Mouse (Mus musculus) adrenal gland, adult 18-20 months (tissue): Measurements from ENCODE around the gene Iffo1. TPM values are rescaled to one million over a fixed set of nuclear protein-coding genes. Genes with fewer than 3 reads are reported as not detected.
"Not testable (repeated sequence)": the region's sequence is repeated elsewhere in the genome, so short reads cannot be mapped to it uniquely, and the experiment has no call there.

ENCODE experiments used
- DNase-seq, 2 experiments: peaks; one replicate each; pipeline ENCODE4 v3.0.0; 2021 to 2022; ENCODE audit warnings: low spot score in 2 of 2
- total RNA-seq, 2 experiments: library from RNA; stranded (reverse); gene quantifications; 1 replicate in 1 of 2; 2 replicates in 1 of 2; pipeline ENCODE4 v1.2.3; 2021

Gene Iffo1
- total RNA-seq, 2 experiments from 2014 or later: 19.4 to 20.4 TPM

DNA sequence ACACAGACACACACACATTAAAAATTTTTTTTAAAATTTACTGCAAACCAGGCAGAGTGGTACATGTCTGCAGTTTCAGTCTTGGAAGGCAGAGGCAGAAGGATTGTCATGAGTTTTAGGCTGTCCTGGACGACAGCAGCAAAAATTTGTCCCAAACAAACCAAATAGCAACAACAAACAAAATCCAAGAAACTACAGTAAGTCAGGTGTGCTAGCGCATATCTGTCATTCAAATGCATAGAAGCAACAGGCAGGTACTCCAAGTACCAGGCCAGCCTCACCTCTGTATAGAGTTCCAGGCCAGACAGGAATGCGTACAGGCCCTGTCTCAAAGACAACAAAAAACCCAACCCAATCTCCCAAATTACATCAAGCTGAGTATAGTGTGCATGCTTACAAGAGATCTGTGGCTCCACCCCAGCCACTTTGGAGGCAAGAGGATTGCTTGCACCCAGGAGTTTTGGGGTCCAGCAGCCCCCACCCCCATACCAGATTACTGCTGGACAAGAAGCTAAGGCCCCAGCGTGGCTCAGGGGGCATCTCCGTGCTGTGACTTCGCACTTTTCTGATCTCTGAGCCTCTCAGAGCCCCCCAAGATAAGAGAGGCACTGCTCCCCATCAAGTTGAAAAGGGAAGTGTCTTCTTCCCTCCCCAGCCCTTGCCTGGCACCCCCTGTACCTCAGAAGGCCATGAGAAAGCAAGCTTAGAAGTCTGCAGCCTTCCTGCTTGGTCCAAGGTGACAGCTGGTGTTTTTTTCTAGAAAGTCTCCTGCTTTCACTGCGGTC lies 14.9 kb downstream of the Iffo1 start:
- no peak for DNase-seq

DNA sequence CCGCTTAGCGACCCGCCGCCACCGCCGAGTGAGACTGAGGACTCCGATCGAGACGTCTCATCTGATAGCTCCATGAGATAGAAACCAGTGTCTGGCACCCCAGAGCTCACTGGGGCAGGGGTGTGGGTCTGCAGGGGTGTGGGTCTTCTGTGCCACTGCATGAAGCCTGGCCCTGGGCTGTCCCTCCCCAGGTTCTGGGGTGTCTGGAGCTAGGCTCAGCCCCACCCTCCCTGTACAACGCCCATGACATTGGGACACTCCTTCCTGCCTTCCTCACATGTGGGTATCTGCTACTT lies 15.5 kb downstream of the Iffo1 start:
- DNase-seq: no peak

DNA sequence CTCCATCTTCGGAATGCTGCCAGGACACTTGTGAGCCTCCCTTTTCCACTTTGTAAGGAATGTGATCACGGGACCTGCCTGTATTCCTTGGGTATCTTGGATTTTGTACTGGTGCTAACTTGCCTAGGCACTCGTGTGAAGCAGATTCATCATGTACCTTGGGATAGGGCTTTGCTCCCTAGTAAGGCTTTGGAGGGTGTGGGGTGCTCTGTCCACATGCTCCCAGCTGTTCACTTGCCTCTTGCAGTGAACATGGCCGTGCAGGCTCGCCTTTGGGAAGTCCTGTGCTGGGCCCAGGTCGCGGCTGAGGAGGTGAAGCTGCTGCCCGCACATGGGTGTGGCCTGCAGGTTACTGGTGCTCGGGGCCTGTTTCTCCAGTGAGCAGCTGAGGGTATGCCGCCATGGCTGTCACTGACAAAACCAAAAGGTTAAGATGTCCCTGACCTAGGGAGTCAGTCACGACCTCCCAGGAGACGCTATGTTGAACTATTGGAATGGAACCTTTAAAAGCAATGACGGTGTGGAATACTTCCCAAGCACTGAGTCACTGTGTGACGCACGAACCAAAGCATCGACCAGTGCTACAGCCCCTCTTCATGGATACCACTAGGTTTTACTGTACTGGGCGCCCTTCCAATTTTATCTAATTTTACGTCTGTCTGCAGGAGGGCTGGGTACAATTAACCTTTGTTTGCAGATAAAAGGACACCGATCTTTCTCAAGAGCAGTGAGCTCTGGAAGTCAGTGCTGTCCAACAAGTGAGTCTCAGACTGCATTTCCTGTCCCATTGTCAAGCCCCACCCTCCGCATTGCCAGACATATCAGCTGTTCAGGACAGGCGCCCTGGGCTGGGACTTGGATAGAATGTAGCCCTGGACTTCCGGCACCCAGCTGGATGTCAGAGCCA lies 16.1 kb downstream of the Iffo1 start:
- DNase-seq: peak in 1 of 2 experiments; percentile 69

DNA sequence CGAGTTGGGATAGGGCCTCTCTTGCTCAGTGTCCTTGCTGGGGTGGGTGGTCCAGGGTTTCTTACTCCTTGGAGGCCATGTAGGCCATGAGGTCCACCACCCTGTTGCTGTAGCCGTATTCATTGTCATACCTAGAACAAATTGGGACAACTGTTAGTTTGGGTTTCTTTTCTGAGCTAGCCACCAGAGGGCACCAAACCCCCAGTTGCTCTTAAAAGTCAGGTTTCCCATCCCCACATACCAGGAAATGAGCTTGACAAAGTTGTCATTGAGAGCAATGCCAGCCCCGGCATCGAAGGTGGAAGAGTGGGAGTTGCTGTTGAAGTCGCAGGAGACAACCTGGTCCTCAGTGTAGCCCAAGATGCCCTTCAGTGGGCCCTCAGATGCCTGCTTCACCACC lies 16.9 kb downstream of the Iffo1 start:
- DNase-seq: peak; percentile 64 to 66

DNA sequence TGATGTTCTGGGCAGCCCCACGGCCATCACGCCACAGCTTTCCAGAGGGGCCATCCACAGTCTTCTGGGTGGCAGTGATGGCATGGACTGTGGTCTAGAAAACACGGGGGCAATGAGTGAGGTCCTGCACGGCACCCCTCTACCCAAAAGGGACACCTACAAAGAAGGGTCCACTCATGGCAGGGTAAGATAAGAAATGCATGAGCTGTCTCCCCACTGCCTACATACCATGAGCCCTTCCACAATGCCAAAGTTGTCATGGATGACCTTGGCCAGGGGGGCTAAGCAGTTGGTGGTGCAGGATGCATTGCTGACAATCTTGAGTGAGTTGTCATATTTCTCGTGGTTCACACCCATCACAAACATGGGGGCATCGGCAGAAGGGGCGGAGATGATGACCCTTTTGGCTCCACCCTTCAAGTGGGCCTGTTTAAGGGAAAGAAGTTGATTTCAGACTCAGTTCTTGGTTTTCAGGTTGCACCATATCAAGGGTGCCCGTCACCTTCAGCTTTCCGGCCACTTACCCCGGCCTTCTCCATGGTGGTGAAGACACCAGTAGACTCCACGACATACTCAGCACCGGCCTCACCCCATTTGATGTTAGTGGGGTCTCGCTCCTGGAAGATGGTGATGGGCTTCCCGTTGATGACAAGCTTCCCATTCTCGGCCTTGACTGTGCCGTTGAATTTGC lies 17.7 kb downstream of the Iffo1 start:
- not testable (repeated sequence) for DNase-seq

- peak in 1 of 2 experiments; percentile 41 for DNase-seq
These were observed 19.0 kb downstream of the Iffo1 start for GRCm38 (mm10) chr6:125163801-125164657.

GRCm38 (mm10) chr6:125164672-125165327 lies 19.8 kb downstream of the Iffo1 start:
- peak; percentile 56 to 57 for DNase-seq

- peak; percentile 94 to 96 for DNase-seq
These were observed 20.4 kb downstream of the Iffo1 start for GRCm38 (mm10) chr6:125165328-125165891.

DNA sequence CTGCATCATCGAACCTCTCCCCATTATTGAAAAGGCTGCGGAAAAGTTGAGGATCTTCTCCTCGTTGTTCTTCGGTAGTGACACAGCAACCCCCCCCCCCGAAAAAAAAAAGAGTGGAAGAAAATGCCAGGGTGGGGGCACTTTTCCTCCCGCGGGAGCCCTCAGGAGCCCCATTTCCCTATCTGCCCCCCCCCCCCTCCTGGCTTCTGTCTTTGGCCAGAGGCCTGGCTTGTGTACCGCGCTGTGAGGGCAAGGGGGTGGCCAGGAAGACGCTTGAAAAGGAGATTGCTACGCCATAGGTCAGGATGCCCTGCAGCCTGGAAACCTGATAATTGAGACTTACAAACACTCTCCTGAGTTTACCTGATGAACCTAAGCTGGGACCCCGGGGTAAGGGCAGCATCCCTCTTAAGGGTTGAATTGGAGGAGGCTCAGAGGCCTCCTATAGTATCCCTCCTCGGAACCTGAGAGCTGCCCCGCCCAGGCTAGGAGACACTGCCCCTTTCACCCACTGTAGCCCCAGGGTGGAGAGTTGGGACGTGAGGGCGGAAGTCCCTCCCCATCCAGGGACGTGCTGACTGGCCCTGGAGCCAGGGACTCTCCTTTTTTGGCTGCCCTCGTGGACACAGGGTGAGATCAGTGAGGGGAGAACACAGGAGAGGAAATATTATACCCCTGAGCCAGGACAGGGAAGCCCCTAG lies 21.2 kb downstream of the Iffo1 start, which contains the start of gene Gapdh:
Gapdh (minus strand) TSS at position 417 of the 701 bp plus-strand sequence.
- DNase-seq: peak; percentile 74 to 76

- DNase-seq: no peak
These were observed 22.0 kb downstream of the Iffo1 start for GRCm38 (mm10) chr6:125166861-125167650.

- no peak for DNase-seq
These were observed 23.0 kb downstream of the Iffo1 start for GRCm38 (mm10) chr6:125168086-125168485.

GRCm38 (mm10) chr6:125170194-125170593 lies 25.2 kb downstream of the Iffo1 start:
- DNase-seq: no peak

GRCm38 (mm10) chr6:125172474-125172873 lies 27.4 kb downstream of the Iffo1 start:
- no peak for DNase-seq

GRCm38 (mm10) chr6:125173256-125173655 lies 28.2 kb downstream of the Iffo1 start:
- peak in 1 of 2 experiments; percentile 42 for DNase-seq

- DNase-seq: no peak
These were observed 30.4 kb downstream of the Iffo1 start for GRCm38 (mm10) chr6:125175469-125175868.

DNA sequence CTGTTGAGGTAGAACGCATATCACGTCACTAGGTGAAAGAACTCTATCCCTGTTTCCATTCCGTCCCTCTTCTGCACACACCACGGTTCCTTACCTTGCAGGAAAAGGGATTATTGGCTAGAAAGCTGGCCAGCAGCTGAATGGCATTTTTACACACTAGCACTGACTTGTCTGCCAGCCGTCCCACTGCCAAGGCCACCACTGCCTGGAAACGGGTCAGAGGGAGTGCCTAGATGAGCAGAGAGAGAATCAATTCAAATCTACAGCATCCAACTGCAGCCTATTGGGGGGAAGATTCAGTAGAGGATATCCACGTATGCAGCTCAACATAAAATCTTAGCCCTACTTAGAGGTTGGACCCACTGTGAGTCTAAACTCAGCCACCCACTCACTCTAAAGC lies 34.6 kb downstream of the Iffo1 start:
- DNase-seq: no peak

DNA sequence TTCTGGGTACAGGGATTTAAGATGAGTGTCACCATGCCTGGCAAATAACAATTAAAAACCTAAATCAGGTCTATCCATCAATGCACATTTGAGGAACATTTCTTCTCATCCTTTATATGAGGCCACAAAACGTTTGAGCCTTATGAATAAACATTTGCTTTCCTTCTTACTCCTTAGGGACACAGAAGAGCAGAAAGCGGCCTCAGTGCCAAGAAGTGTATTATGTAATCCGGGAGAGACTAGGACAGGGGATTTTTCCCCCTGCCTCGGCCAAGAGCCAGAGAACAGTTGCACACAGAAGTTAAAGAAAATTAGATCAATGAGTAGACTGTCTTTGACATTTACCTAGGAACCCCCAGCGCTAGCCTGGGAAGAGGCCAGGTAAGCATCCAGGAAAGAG lies 37.1 kb downstream of the Iffo1 start:
- no peak for DNase-seq

DNA sequence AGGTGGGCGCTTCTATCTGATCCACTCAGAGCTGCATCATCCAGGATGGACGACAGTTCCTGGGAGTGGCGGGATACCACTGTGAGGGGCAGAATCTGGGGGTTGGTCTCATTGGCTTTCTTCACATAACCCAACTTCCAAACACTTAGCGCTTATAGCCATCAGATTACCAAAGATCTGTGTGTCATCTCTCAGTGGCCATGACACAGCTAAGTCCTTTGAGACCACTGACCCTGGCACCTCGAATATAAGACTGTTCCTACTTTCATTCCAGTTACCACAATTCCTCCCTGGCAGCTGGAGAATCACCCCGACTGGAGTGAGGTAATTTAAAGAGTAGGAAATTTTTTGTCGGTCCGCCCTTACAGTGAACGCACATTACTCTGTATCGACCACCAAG lies 41.2 kb downstream of the Iffo1 start:
- no peak for DNase-seq
